Mouse (Mus musculus): Measurements from ENCODE around the gene Ern1.

- TF ChIP-seq POLR2A (IDR thresholded peaks at IDR 0.05; ENCODE audit: low read depth, low read length) = no peak
- no peak for TF ChIP-seq CTCF (IDR thresholded peaks at IDR 0.05; ENCODE audit: borderline replicate concordance, insufficient read depth, low read length)
These were observed 62.5 kb downstream of the Ern1 start for GRCm38 (mm10) chr11:106425201-106425600.
